Mouse (Mus musculus) midbrain, postnatal 0 days (tissue): ENCODE results near the gene Ifi27l2a. TPM values are rescaled to one million over a fixed set of nuclear protein-coding genes. Genes with fewer than 3 reads are reported as not detected.
"Not testable (repeated sequence)": the region's sequence is repeated elsewhere in the genome, so short reads cannot be mapped to it uniquely, and the experiment has no call there.

Experiments used
- ATAC-seq: fragments of 200-750 bp; cut with Nextera tagmentation; 2 replicates; pipeline ENCODE4 v1.8.0; 2017; ENCODE audit warnings: moderate number of reproducible peaks, mild to moderate bottlenecking, moderate TSS enrichment, moderate library complexity; ENCODE audit not compliant: low FRiP score
- DNase-seq: peaks from one replicate; pipeline ENCODE4 v3.0.0-alpha.2; 2015; ENCODE audit warnings: low spot score
- H3K27ac ChIP-seq: fragments of 300-500 bp; sonication (generic); 2 replicates; pipeline ENCODE4 v1.5.1; 2014; ENCODE audit warnings: low read depth, mild to moderate bottlenecking, low read length, mixed read lengths
- H3K27me3 ChIP-seq: fragments of 300-500 bp; sonication (generic); 2 replicates; pipeline ENCODE4 v1.6.1; 2014; ENCODE audit warnings: low read length, control low read depth, mixed read lengths; ENCODE audit not compliant: insufficient read depth
- H3K36me3 ChIP-seq: fragments of 300-500 bp; sonication (generic); 2 replicates; pipeline ENCODE4 v1.6.1; 2014; ENCODE audit warnings: low read length, control low read depth, mixed read lengths; ENCODE audit not compliant: insufficient read depth
- H3K4me1 ChIP-seq: fragments of 300-500 bp; sonication (generic); 2 replicates; pipeline ENCODE4 v1.6.1; 2014; ENCODE audit warnings: mild to moderate bottlenecking, control low read depth, antibody characterized with exemption, low read length, mixed read lengths; ENCODE audit not compliant: insufficient read depth
- H3K4me2 ChIP-seq: fragments of 300-500 bp; sonication (generic); 2 replicates; pipeline ENCODE4 v1.6.1; 2014; ENCODE audit warnings: low read depth, mild to moderate bottlenecking, low read length, mixed read lengths; ENCODE audit not compliant: poor library complexity, severe bottlenecking
- H3K4me3 ChIP-seq: fragments of 300-500 bp; sonication (generic); 2 replicates; pipeline ENCODE4 v1.5.1; 2014; ENCODE audit warnings: low read depth, mild to moderate bottlenecking, low read length, moderate library complexity
- H3K9ac ChIP-seq: fragments of 300-500 bp; sonication (generic); replicated peaks from 2 replicates; pipeline ENCODE4 v1.6.1; 2014; ENCODE audit warnings: mild to moderate bottlenecking, low read length, moderate library complexity, mixed read lengths; ENCODE audit not compliant: poor library complexity, severe bottlenecking
- H3K9me3 ChIP-seq: fragments of 300-500 bp; sonication (generic); 2 replicates; pipeline ENCODE4 v1.6.1; 2016; ENCODE audit warnings: low read length, control low read depth
- CTCF ChIP-seq: IDR thresholded peaks from 2 replicates; pipeline ENCODE4 v1.5.1; 2016; ENCODE audit warnings: antibody characterized with exemption, mild to moderate bottlenecking
- WGBS: fragments of 180-500 bp; shearing (Covaris S2); extraction: QIAGEN DNeasy Blood & Tissue Kit; methylation state at CpG from one replicate; pipeline ENCODE4 v1.1.7; 2014; 5-methylcytosine and 5-hydroxymethylcytosine counted together
- polyA plus RNA-seq: library from polyadenylated mRNA; unstranded; fragments of >200 nt; fragmentation: Nextera tagmentation; extraction: Ambion mirVana; gene quantifications from 2 replicates; pipeline ENCODE4 v1.2.1, GENCODE M21; 2015
- total RNA-seq: library from RNA; depleted of rRNA; stranded (reverse); fragments of >200 nt; gene quantifications from 2 replicates; pipeline ENCODE4 v1.2.3, GENCODE M21; 2014

Ifi27l2a gene
- total and polyA plus RNA-seq, 2 experiments from 2014 or later: 1.7 to 10.3 TPM

DNA sequence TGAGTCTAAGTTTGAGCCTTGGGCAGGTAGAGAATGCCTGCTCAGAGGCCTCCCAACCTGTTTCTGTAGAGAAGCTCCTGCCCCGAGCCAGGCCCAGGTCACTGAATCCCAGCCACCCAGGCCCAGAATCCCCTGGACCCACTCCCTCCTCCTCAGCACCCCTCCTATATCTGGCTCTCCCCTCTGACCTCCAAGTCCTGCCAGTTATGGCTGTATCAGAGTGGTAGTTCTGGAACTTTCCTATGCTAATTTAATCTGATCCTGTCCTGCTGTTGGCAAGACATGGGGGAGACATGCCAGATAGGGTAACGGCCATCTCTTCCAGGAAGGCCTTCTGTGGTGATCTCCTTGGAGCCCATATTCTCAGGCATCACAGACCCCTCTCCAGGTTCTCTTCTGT is 39.3 kb upstream of the Ifi27l2a start:
- 95% methylated on average over 2 of the region's 2 CpGs for WGBS
- Histone ChIP-seq H3K4me1 (no peaks in the 10 kb centered on the region), H3K4me3 (no peak overlapping the region), H3K9me3 (no peaks in the 10 kb centered on the region), H3K36me3 (no peaks in the 10 kb centered on the region), H3K4me2 (no peak overlapping the region), H3K27me3 (no peaks in the 10 kb centered on the region), H3K9ac (no peak overlapping the region), H3K27ac (no peak overlapping the region)
- ATAC-seq (no peak), DNase-seq (no peak)
- no peak for TF ChIP-seq CTCF

DNA sequence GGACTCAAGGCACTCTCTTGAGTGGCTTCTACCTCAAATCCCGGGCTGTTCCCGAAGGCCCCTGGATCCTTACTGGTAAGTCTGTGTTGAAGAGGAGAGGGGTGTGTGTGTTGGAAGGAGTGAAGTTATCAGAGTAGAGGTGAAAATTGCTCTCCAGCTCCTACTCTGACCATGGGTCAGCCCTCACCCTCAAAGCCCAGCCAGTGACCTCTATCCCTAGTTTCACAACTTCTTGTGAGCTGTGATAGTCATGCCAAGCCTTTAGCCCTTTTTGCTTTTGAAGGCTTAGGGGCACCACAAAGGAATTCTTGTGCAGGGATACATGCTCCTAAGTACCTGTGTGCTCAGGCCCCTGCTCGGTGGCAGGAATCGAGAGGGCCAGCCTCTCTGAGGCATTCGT is 38.2 kb upstream of the Ifi27l2a start:
- H3K9ac ChIP-seq: no peak overlapping the region
- no peak for ATAC-seq
- no peaks in the 10 kb centered on the region for H3K36me3 ChIP-seq
- DNase-seq: no peak
- WGBS: 82% methylated on average over 5 of the region's 5 CpGs
- TF ChIP-seq CTCF: no peak
- no peaks in the 10 kb centered on the region for H3K9me3 ChIP-seq
- no peak overlapping the region for H3K4me3 ChIP-seq
- H3K4me1 ChIP-seq: no peaks in the 10 kb centered on the region
- no peak overlapping the region for H3K27ac ChIP-seq
- H3K4me2 ChIP-seq: no peak overlapping the region
- H3K27me3 ChIP-seq: no peaks in the 10 kb centered on the region

DNA sequence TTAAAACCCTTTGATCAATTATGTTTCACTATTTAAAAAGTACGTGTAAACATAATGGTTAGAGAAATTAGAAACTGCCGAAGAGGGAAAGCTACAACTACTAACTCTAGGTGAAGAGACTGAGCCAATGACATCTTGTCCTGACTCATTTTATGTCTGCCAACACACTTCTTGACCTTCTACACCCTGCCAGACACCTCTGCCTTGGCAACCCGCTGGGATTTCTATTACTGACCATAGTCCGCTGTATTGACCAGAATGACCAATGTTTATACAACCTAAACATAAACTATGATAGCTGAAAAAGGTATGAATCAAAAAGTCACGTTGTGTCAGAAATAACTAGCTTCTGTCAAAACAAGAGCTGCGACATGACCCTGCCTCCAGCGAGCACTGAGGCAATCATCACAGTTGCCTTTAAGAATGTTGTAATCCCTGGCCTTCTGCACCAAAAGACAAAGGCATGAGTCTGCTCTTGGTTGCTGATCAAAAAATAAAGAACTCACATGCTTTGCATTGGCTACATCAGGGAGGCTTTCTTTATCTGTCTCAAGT is 34.1 kb upstream of the Ifi27l2a start:
- Histone ChIP-seq H3K27ac (no peak overlapping the region), H3K27me3 (no peaks in the 10 kb centered on the region), H3K9ac (no peak overlapping the region), H3K9me3 (no peaks in the 10 kb centered on the region), H3K4me2 (no peak overlapping the region), H3K4me3 (no peak overlapping the region), H3K36me3 (no peaks in the 10 kb centered on the region), H3K4me1 (no peaks in the 10 kb centered on the region)
- WGBS: 82% methylated on average over 7 of the region's 7 CpGs
- DNase-seq (no peak), ATAC-seq (no peak)
- no peak for TF ChIP-seq CTCF

DNA sequence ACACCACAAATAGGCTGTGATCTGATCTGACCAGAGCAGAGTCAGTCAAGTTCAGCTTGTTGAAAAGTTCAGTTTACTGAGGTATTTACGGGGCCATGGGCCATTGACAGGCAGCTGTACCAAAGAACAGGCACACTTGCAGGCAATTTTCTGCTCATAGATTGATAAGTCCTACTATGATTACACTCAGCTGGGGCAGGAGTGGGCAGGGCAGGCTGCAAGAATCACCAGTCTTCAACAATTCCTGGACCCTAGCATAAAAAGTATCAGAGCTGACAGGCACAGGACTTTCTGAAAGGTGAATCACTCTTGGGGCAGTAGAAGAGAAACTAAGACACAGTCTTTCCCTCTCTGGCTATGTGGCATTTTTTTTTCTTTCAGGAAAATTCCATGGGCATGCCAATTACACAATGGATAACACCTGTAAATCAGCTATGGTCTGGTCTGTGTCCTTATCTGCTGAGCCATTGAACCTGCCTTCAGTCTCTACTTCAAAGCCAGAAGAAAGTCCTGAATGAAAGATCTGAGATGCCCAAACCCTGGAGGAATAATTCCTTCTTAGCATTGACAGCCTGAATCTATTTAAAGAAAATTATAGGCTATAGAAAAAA is 33.4 kb upstream of the Ifi27l2a start:
- TF ChIP-seq CTCF: no peak
- WGBS: 72% methylated on average over 1 of the region's 1 CpGs
- Histone ChIP-seq H3K36me3 (no peaks in the 10 kb centered on the region), H3K27me3 (no peaks in the 10 kb centered on the region), H3K27ac (no peak overlapping the region), H3K9ac (no peak overlapping the region), H3K4me2 (no peak overlapping the region), H3K4me1 (no peaks in the 10 kb centered on the region), H3K4me3 (no peak overlapping the region), H3K9me3 (no peaks in the 10 kb centered on the region)
- ATAC-seq (no peak), DNase-seq (no peak)

DNA sequence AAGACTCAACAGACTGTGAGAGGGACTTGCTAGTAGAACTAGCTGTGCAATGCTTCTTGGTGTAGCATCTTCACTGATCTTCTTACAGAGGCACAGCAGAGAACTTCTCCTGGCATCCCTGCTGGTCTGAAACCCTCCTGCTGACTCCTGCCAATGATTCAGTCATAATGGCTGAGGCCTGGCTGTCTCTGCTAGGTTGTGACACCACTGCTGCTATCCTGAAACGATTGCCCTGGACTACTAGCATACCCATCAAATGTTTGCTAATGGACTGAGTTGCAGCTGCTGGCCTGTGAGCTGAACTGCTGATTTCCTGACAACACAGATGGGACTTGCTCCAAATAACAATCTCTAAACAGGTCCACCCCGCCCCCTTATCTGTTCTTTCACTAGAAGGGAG is 31.0 kb upstream of the Ifi27l2a start:
- Histone ChIP-seq H3K4me3 (no peak overlapping the region), H3K4me1 (no peaks in the 10 kb centered on the region), H3K4me2 (no peak overlapping the region), H3K27me3 (no peaks in the 10 kb centered on the region), H3K36me3 (no peaks in the 10 kb centered on the region), H3K27ac (no peak overlapping the region), H3K9ac (no peak overlapping the region), H3K9me3 (no peaks in the 10 kb centered on the region)
- no peak for TF ChIP-seq CTCF
- DNase-seq (no peak), ATAC-seq (no peak)
- WGBS: 58% methylated on average over 2 of the region's 2 CpGs

DNA sequence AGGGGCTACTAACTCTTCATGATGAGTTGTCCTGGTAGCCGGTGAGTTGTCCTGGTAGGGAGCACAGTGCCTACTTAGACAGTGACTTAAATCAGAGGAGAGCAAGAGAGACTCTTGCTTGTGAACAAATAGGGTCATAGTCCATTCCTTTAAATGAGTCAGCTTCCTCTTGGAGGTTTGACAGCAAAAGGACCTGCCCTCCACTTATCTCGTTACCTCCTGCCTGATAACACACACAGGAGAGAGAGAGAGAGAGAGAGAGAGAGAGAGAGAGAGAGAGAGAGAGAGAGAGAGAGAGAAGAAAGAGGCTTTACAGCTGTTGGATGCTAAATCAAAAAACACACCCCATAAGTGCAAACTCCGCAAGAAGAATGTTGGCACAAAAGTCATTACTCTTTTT is 13.7 kb upstream of the Ifi27l2a start, which contains the start of gene Ifi27l2b:
Gene Ifi27l2b (minus strand): TSS at position 84 of the 400 bp plus-strand sequence.
- no peak within 1 kb of the TSS for H3K27ac ChIP-seq
- no peak for TF ChIP-seq CTCF
- no peak within 1 kb of the TSS for H3K4me2 ChIP-seq
- no peaks in the 10 kb centered on the region for H3K36me3 ChIP-seq
- WGBS: 80% methylated on average over 3 of the region's 3 CpGs
- no peak within 1 kb of the TSS for H3K4me3 ChIP-seq
- DNase-seq (no peak), ATAC-seq (no peak)
- H3K9ac ChIP-seq: no peak within 1 kb of the TSS
- H3K9me3 ChIP-seq: no peaks in the 10 kb centered on the region
- no peaks in the 10 kb centered on the region for H3K4me1 ChIP-seq
- no peaks in the 10 kb centered on the region for H3K27me3 ChIP-seq

DNA sequence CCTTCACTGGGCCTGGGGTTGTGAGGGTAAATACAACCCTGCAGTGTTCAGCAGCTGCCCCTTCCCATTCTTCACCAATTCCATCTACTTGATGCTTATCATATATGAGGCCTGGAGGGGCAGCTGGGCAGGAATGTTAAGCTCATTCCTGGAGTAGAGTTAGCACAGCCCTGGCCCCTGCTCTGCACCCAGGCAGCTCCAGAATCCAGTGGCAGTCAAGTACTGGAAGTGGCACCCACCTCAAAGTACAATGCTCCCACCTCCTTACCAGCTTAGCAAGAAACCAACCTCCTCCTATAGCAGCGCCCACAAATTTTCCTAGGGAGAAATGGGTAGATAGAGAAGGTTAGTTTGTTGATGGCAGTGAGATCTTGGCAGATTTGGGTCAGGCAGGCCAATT is 13.2 kb upstream of the Ifi27l2a start:
- H3K4me1 ChIP-seq, H3K4me3 ChIP-seq, H3K4me2 ChIP-seq, H3K36me3 ChIP-seq, H3K9ac ChIP-seq, H3K9me3 ChIP-seq, DNase-seq, H3K27me3 ChIP-seq, ATAC-seq, H3K27ac ChIP-seq: not testable (repeated sequence)
- no CpG with 5 or more reads among the region's 1 CpGs for WGBS
